Mouse (Mus musculus): ENCODE measurements around the gene Slc17a2. TPM values are rescaled to one million over a fixed set of nuclear protein-coding genes. Genes with fewer than 3 reads are reported as not detected.
"Not testable (repeated sequence)": the region's sequence is repeated elsewhere in the genome, so short reads cannot be mapped to it uniquely, and the experiment has no call there.

Slc17a2 gene
- total RNA-seq (2015; ENCODE audit: low replicate concordance) (not detected in 2 replicates), total RNA-seq (2017; ENCODE audit: low replicate concordance) (not detected in 2 replicates)

- ATAC-seq (replicated peaks; ENCODE audit: low FRiP score, poor library complexity, severe bottlenecking) = no peak
These were observed at the start of gene Slc17a2 for GRCm38 (mm10) chr13:23806422-23807052. TSS of gene Slc17a2 (plus strand) at chr13:23806993.

GRCm38 (mm10) chr13:23757211-23757773 is 49.5 kb upstream of the Slc17a2 start:
- peak; percentile 32 for ATAC-seq (replicated peaks; ENCODE audit: low FRiP score, poor library complexity, severe bottlenecking)

GRCm38 (mm10) chr13:23757921-23758320 is 48.9 kb upstream of the Slc17a2 start:
- no peak for ATAC-seq (replicated peaks; ENCODE audit: low FRiP score, poor library complexity, severe bottlenecking)

GRCm38 (mm10) chr13:23759251-23759771 is 47.5 kb upstream of the Slc17a2 start:
- no peak for ATAC-seq (replicated peaks; ENCODE audit: low FRiP score, poor library complexity, severe bottlenecking)

- ATAC-seq (replicated peaks; ENCODE audit: low FRiP score, poor library complexity, severe bottlenecking) = no peak
These were observed 46.9 kb upstream of the Slc17a2 start for GRCm38 (mm10) chr13:23759916-23760239.

- no peak for ATAC-seq (replicated peaks; ENCODE audit: low FRiP score, poor library complexity, severe bottlenecking)
These were observed 46.4 kb upstream of the Slc17a2 start for GRCm38 (mm10) chr13:23760240-23760971.

- peak; percentile 29 for ATAC-seq (replicated peaks; ENCODE audit: low FRiP score, poor library complexity, severe bottlenecking)
These were observed 45.6 kb upstream of the Slc17a2 start, which contains the start of gene Hist1h4a for GRCm38 (mm10) chr13:23760972-23761864. TSS of gene Hist1h4a (minus strand) at chr13:23761230.

GRCm38 (mm10) chr13:23761871-23762821 is 44.6 kb upstream of the Slc17a2 start, which contains the start of gene Hist1h3a:
TSS of gene Hist1h3a (minus strand) at chr13:23762386.
- ATAC-seq (replicated peaks; ENCODE audit: low FRiP score, poor library complexity, severe bottlenecking) = peak; percentile 61

- no peak for ATAC-seq (replicated peaks; ENCODE audit: low FRiP score, poor library complexity, severe bottlenecking)
These were observed 43.6 kb upstream of the Slc17a2 start for GRCm38 (mm10) chr13:23763242-23763585.

- ATAC-seq (replicated peaks; ENCODE audit: low FRiP score, poor library complexity, severe bottlenecking) = peak; percentile 65
These were observed 43.0 kb upstream of the Slc17a2 start, which contains the start of gene Hist1h1a for GRCm38 (mm10) chr13:23763586-23764323. TSS of gene Hist1h1a (plus strand) at chr13:23763666.

GRCm38 (mm10) chr13:23764324-23765171 is 42.2 kb upstream of the Slc17a2 start:
- peak; percentile 27; the same call in 1 of the 2 replicates for ATAC-seq (replicated peaks; ENCODE audit: low FRiP score, poor library complexity, severe bottlenecking)

GRCm38 (mm10) chr13:23765172-23765513 is 41.6 kb upstream of the Slc17a2 start:
- ATAC-seq (replicated peaks; ENCODE audit: low FRiP score, poor library complexity, severe bottlenecking) = no peak

GRCm38 (mm10) chr13:23766772-23767171 is 40.0 kb upstream of the Slc17a2 start:
- no peak for ATAC-seq (replicated peaks; ENCODE audit: low FRiP score, poor library complexity, severe bottlenecking)

GRCm38 (mm10) chr13:23768834-23769397 is 37.9 kb upstream of the Slc17a2 start:
- no peak for ATAC-seq (replicated peaks; ENCODE audit: low FRiP score, poor library complexity, severe bottlenecking)

- not testable (repeated sequence) for ATAC-seq (replicated peaks; ENCODE audit: low FRiP score, poor library complexity, severe bottlenecking)
These were observed 37.2 kb upstream of the Slc17a2 start, which contains the start of gene Trim38 for GRCm38 (mm10) chr13:23769613-23770012. TSS of gene Trim38 (plus strand) at chr13:23769913.

GRCm38 (mm10) chr13:23772561-23773313 is 34.1 kb upstream of the Slc17a2 start:
- peak; percentile 98 for ATAC-seq (replicated peaks; ENCODE audit: low FRiP score, poor library complexity, severe bottlenecking)
